Mouse (Mus musculus) liver, adult 2 months (tissue): ENCODE measurements around the gene Ankrd12. TPM values are rescaled to one million over a fixed set of nuclear protein-coding genes. Genes with fewer than 3 reads are reported as not detected.

Experiments
- DNase-seq: peaks from one replicate; pipeline ENCODE4 v3.0.0-alpha.2; 2011; ENCODE audit warnings: low read depth, low spot score; ENCODE audit errors: extremely low read depth
- H3K27ac ChIP-seq: fragments of 200-500 bp; replicated peaks from 2 replicates; pipeline ENCODE4 v1.5.1; 2012; ENCODE audit warnings: low read depth, mild to moderate bottlenecking, control low read depth, inconsistent platforms, low read length; ENCODE audit not compliant: insufficient read depth
- H3K27me3 ChIP-seq: fragments of 200-500 bp; 2 replicates; pipeline ENCODE4 v1.6.1; 2012; ENCODE audit warnings: mild to moderate bottlenecking, moderate library complexity, low read length, inconsistent platforms; ENCODE audit not compliant: control insufficient read depth, insufficient read depth
- H3K36me3 ChIP-seq: fragments of 200-500 bp; 2 replicates; pipeline ENCODE4 v1.6.1; 2012; ENCODE audit warnings: low read length, inconsistent platforms; ENCODE audit not compliant: control insufficient read depth, insufficient read depth
- H3K4me1 ChIP-seq: fragments of 200-500 bp; 2 replicates; pipeline ENCODE4 v1.6.1; 2011; ENCODE audit warnings: low read length; ENCODE audit not compliant: control insufficient read depth, insufficient read depth
- H3K4me3 ChIP-seq: fragments of 200-500 bp; 2 replicates; pipeline ENCODE4 v1.5.1; 2011; ENCODE audit warnings: low read depth, mild to moderate bottlenecking, control low read depth, low read length, moderate library complexity; ENCODE audit not compliant: insufficient read depth
- H3K79me2 ChIP-seq: fragments of 200-500 bp; 2 replicates; pipeline ENCODE4 v1.6.1; 2012; ENCODE audit warnings: inconsistent platforms, mild to moderate bottlenecking, low read length, moderate library complexity; ENCODE audit not compliant: control insufficient read depth, insufficient read depth
- H3K9ac ChIP-seq: fragments of 200-500 bp; 2 replicates; pipeline ENCODE4 v1.6.1; 2012; ENCODE audit warnings: low read depth, mild to moderate bottlenecking, control low read depth, inconsistent platforms, low read length
- CTCF ChIP-seq: fragments of 200-500 bp; IDR thresholded peaks from 2 replicates; pipeline ENCODE4 v1.5.1; 2011; ENCODE audit warnings: low read depth, low read length, control low read depth
- POLR2A ChIP-seq: fragments of 200-500 bp; IDR thresholded peaks from 2 replicates; pipeline ENCODE4 v1.6.1; 2011; ENCODE audit warnings: low read length, control low read depth; ENCODE audit not compliant: insufficient read depth; ENCODE audit errors: extremely low read depth
- WGBS: fragments of 180-500 bp; shearing (Covaris S2); methylation state at CpG from one replicate; pipeline ENCODE4 v1.1.7; 2018; 5-methylcytosine and 5-hydroxymethylcytosine counted together
- polyA plus RNA-seq: library from polyadenylated mRNA; depleted of rRNA; stranded (reverse); fragments of >200 nt; gene quantifications from 2 replicates; pipeline ENCODE4 v1.2.3, GENCODE M21; 2012
- total RNA-seq: library from RNA; depleted of rRNA; stranded (reverse); fragments of >200 nt; gene quantifications from 2 replicates; pipeline ENCODE4 v1.2.3, GENCODE M21; 2014

The Ankrd12 gene
- total and polyA plus RNA-seq, 2 experiments, result 0.87 to 10.3 TPM

DNA sequence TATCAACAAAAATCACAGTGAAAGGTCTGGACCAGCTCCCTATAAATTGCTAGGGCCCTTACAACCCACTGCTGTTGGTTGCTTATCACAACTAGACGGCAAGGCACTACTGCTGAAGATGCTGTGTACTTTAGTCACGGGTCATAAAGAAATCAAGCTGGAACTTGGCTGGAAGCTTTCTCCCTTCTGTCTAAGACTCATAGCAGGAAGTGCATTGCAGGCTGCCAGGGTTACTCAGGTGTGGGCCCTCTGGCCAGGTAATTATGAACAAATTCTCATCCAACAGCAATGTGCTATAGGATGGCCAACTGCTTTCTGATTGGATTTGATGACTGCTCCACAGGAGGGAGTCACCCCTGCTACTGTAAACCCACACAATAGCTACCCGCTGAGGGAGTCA lies 117.9 kb downstream of the Ankrd12 start:
- H3K79me2 ChIP-seq, result no peaks in the 10 kb centered on the region
- no peaks in the 10 kb centered on the region for H3K4me1 ChIP-seq
- TF ChIP-seq POLR2A (no peak), CTCF (no peak)
- WGBS, result 87% methylated on average over 3 of the region's 3 CpGs
- no peaks in the 10 kb centered on the region for H3K27me3 ChIP-seq
- no peak overlapping the region for H3K27ac ChIP-seq
- H3K4me3 ChIP-seq, result no peak overlapping the region
- H3K9ac ChIP-seq, result no peak overlapping the region
- no peaks in the 10 kb centered on the region for H3K36me3 ChIP-seq
- DNase-seq, result no peak

- no peaks in the 10 kb centered on the region for H3K4me1 ChIP-seq
- no peak overlapping the region for H3K9ac ChIP-seq
- no peak overlapping the region for H3K4me3 ChIP-seq
- H3K79me2 ChIP-seq, result no peaks in the 10 kb centered on the region
- H3K27ac ChIP-seq, result no peak overlapping the region
- TF ChIP-seq CTCF, result no peak
- no peak for TF ChIP-seq POLR2A
- H3K27me3 ChIP-seq, result no peaks in the 10 kb centered on the region
- WGBS, result 11% methylated on average over 1 of the region's 1 CpGs
- no peaks in the 10 kb centered on the region for H3K36me3 ChIP-seq
- DNase-seq, result peak; percentile 39
These were observed 118.5 kb downstream of the Ankrd12 start for GRCm38 (mm10) chr17:65958366-65958765.

- Histone ChIP-seq H3K27ac (no peak overlapping the region), H3K36me3 (no peaks in the 10 kb centered on the region), H3K4me3 (no peak overlapping the region), H3K79me2 (no peaks in the 10 kb centered on the region), H3K9ac (no peak overlapping the region), H3K27me3 (no peaks in the 10 kb centered on the region), H3K4me1 (no peaks in the 10 kb centered on the region)
- WGBS, result 83% methylated on average over 8 of the region's 8 CpGs
- no peak for TF ChIP-seq CTCF
- no peak for TF ChIP-seq POLR2A
- DNase-seq, result no peak
These were observed 119.0 kb downstream of the Ankrd12 start for GRCm38 (mm10) chr17:65957782-65958325.

DNA sequence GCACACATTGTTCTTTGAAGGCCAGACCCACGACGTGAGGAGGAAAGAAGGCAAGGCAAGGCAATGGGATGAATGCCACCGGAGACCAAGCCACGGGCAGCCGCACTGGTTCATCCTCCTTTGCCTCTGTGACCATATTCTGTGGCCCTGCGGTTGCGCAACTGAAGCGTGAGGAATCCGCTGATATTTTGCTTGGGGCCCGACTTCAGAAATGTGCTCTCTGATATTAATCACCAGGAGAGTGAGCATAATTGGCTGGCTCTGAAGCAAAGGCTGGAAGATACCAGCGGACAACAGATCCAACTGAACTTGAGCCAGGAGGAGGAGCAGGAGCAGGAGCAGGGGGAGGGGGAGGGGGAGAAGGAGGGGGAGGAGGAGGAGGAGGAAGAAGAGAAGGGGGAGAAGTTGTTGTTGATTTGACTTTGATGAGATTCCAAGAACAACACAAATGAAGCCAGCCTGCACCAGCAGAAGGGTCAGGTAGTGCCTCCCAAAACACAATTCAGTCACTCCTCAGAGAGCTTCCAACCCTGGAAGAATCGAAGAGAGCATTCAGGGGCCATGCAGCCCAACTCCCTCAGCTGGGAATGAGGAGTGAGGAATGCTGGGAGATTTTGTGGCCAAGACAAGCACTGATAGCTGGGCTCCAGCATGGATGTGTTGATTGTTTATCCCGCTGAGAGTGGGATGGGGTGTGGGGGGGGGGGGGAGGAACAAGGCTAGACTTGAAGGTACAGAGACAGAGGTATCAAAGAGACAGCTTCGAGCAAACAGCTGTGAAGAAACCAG lies 119.7 kb downstream of the Ankrd12 start:
- DNase-seq, result peak; percentile 50
- Histone ChIP-seq H3K36me3 (no peaks in the 10 kb centered on the region), H3K9ac (no peak overlapping the region), H3K79me2 (no peaks in the 10 kb centered on the region), H3K4me3 (no peak overlapping the region), H3K27me3 (no peaks in the 10 kb centered on the region), H3K27ac (no peak overlapping the region), H3K4me1 (no peaks in the 10 kb centered on the region)
- TF ChIP-seq POLR2A (no peak), CTCF (no peak)
- WGBS, result 59% methylated on average over 14 of the region's 14 CpGs

- Histone ChIP-seq H3K36me3 (no peaks in the 10 kb centered on the region), H3K79me2 (no peaks in the 10 kb centered on the region), H3K4me1 (peaks cover 3% of the 10 kb centered on the region; the same call in 1 of the 2 replicates), H3K27ac (no peak overlapping the region), H3K9ac (no peak overlapping the region), H3K4me3 (no peak overlapping the region), H3K27me3 (no peaks in the 10 kb centered on the region)
- no peak for TF ChIP-seq CTCF
- TF ChIP-seq POLR2A, result no peak
- DNase-seq, result no peak
- 93% methylated on average over 3 of the region's 3 CpGs for WGBS
These were observed 120.7 kb downstream of the Ankrd12 start for GRCm38 (mm10) chr17:65956140-65956539.

GRCm38 (mm10) chr17:65953959-65954358 lies 122.9 kb downstream of the Ankrd12 start:
- H3K36me3 ChIP-seq, result no peaks in the 10 kb centered on the region
- H3K4me1 ChIP-seq, result peaks cover 3% of the 10 kb centered on the region; the same call in 1 of the 2 replicates
- TF ChIP-seq CTCF, result no peak
- no peak for TF ChIP-seq POLR2A
- no peak for DNase-seq
- peaks cover 3% of the 10 kb centered on the region; the same call in 1 of the 2 replicates for H3K79me2 ChIP-seq
- WGBS, result 76% methylated on average over 4 of the region's 4 CpGs
- H3K27ac ChIP-seq, result no peak overlapping the region
- no peak overlapping the region for H3K9ac ChIP-seq
- no peaks in the 10 kb centered on the region for H3K27me3 ChIP-seq
- H3K4me3 ChIP-seq, result no peak overlapping the region
